Mouse (Mus musculus): ENCODE measurements around the gene Tmem88b.
"Not testable (repeated sequence)": the region's sequence is repeated elsewhere in the genome, so short reads cannot be mapped to it uniquely, and the experiment has no call there.

The Tmem88b gene

GRCm38 (mm10) chr4:155760613-155761355 is 24.9 kb downstream of the Tmem88b start, which contains the start of gene Atad3a:
Atad3a (minus strand) TSS chr4:155761093.
- peak; percentile 96 to 97 for DNase-seq (ENCODE audit: low spot score in 2 of 2)

DNA sequence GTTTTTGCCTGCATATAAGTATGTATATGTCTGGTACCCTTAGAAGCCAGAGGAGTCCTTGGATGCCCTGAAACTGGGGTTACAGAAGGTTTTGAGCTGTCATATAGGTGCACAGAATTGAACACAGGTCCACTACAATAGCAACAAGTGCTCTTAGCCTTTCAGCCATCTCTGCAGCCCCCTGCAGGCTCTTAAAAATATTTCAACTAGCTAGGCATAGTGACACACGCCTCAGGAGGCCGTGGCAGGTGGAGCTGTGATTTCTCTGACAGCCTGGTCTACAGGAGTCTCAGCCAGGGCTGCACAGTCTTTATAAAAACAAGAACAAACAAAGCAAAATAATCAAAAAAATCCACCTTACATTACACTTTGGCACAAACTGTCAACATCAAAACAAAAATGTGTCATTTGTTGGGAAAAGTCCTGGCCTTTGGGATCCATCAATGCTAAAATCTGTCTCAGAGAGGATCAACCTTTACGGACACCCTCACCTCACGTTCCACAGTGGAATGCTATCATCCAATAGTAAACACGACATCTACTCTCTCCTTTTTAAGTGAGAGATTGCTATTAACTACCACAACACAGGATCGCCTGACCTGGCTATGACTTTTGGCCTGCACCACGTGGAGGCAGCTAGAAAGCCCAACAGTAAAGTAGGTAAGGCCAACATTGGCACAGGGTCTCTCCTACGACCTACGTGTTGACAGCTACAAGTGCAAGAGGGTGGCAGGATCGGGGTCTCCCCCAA is 25.6 kb downstream of the Tmem88b start:
- DNase-seq (ENCODE audit: low spot score in 2 of 2) = no peak

- DNase-seq (ENCODE audit: low spot score in 2 of 2) = no peak
Measured at GRCm38 (mm10) chr4:155757011-155757410, 28.7 kb downstream of the Tmem88b start.

DNA sequence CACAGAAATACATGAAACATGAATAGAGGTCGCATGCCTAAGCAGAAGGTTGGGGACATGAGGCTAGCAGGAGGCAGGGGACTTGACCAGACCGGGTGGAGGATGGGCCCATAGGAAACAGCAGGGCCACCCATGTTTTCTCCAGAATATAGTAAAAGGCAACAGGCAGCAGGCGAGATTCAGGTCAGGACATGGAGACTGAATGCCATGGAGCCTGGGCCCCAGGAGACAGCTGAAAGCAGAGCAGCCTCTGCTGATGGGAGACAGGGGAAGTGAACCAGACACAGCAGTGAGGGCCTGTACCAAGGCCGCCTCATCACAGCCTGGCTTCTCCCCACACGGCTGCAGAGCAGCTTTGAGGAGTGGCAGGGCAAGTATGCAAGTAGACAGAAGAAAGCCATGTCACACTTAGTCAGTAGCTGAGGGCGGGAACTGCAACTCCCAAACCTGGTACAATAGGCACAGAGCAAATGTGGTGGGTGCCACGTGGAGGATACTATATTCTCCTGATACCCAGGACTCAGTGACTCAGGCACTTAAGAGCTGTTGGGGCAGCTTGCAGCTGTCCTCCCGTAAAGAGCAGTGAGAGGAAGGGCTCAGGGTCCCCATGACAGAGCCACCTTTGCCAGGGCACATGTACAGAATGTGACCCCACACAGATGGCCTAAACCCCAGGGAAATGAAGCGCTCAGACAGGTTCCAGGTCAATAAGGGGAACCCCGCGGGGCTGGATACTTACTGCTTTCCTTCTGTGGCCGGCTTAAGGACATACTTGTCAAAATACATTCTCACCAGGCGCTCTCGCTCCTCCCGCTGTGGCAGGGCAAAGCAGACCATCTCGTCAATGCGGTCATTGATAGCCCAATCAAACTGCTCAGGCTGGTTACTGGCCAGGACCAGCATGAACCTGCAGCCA is 38.8 kb downstream of the Tmem88b start:
- DNase-seq (ENCODE audit: low spot score in 2 of 2) = no peak

GRCm38 (mm10) chr4:155746036-155746548 is 39.6 kb downstream of the Tmem88b start:
- no peak for DNase-seq (ENCODE audit: low spot score in 2 of 2)

GRCm38 (mm10) chr4:155745136-155745535 is 40.5 kb downstream of the Tmem88b start:
- DNase-seq (ENCODE audit: low spot score in 2 of 2) = no peak

GRCm38 (mm10) chr4:155744474-155744873 is 41.2 kb downstream of the Tmem88b start:
- no peak for DNase-seq (ENCODE audit: low spot score in 2 of 2)

- no peak for DNase-seq (ENCODE audit: low spot score in 2 of 2)
Measured at GRCm38 (mm10) chr4:155742684-155743083, 43.0 kb downstream of the Tmem88b start.

DNA sequence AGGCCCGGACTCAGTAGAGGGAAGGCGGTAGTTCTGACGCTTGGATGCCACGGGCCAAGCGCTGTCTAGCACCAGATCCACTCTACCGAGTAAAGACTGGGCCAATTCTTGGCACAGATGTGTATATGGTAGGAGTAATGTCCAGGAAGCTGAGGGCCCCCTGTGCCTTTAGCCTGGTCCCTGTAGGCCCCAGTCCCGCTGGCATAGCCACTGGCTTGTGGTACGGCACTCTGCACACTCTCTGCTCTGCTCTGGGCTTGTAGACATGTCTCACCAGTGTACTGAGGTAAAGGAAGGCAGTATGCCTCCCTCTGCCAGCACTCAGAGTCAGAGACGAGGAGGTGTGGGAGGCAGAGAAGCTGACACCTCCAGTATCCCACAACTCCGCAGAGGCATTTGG is 45.0 kb downstream of the Tmem88b start:
- DNase-seq (ENCODE audit: low spot score in 2 of 2) = not testable (repeated sequence)

- DNase-seq (ENCODE audit: low spot score in 2 of 2) = no peak
Measured at GRCm38 (mm10) chr4:155739741-155740636, 45.7 kb downstream of the Tmem88b start.

DNA sequence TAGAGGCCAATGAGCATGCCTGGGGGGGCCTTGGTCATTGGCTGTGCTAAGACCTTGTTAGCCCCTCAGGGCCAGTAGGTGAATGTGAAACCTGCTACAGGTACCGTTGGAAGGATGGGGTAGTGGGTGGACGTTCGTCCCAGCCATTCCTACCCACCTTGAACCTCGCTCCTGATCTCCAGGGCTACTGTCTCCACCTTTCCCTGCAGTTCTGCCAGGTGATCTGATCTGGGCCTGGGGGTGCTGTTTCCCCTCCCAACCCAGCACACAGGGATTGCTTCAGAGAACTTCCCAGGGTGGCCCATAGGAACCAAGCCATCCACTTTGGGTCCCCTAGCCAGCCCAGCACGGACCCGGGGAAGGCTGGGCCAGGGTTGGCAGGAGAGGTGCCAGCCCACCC is 46.5 kb downstream of the Tmem88b start:
- DNase-seq (ENCODE audit: low spot score in 2 of 2) = no peak

DNA sequence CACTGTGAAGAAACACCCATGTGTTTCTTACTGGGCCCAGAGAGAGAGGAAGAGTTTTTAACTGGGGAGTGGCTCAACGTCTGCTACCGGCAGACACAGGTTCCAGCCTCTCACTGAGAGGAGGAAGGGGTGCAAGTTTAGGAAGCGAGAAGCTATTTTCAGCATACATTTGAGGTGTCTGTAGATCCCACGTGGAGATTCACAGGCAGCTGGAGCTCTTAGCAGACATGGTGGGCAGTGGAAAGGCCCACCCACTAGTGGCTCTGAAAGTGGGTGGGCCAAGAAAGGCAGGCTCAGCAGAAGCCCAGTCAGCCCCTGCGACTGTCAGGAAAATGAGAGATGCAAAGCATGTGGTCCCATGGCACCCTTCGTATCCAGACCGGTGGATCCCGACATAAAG is 47.4 kb downstream of the Tmem88b start:
- DNase-seq (ENCODE audit: low spot score in 2 of 2) = no peak

- DNase-seq (ENCODE audit: low spot score in 2 of 2) = no peak
Measured at GRCm38 (mm10) chr4:155736421-155736820, 49.3 kb downstream of the Tmem88b start.

DNA sequence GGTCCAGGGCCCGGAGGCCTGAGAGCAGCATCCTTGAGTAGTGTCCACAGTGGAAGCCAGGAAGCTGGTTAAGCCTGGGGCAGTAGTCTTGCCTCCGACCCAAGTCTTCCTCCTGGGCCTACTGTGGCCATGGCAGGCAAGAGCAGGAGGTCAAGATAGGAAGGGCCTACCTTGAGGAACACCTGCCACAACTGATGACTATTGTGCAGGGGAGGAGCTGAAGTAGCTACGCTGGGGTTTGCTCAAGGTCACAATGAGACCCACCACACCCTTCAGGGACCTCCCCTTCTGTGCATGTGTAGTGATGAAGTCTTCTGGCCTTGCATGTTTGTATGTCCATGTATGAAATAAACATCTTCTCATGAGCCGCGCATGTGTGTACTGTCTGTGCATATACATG is 49.9 kb downstream of the Tmem88b start:
- no peak for DNase-seq (ENCODE audit: low spot score in 2 of 2)

- peak in 1 of 2 experiments; percentile 41 for DNase-seq (ENCODE audit: low spot score in 2 of 2)
Measured at GRCm38 (mm10) chr4:155734951-155735702, 50.5 kb downstream of the Tmem88b start.

DNA sequence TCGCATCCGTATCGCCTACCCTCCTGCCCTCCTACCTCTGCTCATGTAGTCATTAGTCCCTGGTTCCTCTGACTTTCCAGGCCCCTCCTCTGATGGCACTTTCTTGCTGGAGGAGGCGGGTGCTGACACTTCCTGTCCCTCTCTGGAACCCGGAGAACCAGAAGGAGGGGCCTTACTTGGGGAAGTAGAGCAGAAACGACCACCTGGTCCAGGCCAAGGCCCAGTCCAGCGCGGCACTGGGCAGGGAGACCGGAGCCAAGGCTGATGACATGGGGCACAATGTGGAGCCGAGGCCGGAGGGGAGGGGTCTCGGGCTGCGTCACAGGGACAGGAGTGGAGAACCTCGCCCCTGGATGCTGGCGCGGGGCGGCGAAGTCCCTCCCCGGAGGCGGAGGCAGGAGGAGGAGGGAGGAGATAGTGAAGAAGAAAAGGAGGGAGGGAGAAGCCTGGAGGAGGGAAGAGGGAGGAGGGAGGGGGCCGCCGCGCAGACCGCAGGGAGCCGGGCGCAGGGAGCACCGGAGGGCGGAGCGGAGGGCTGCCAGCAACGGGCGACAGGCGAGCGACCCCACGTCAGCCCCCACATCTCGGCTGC is 51.2 kb downstream of the Tmem88b start, which contains the start of gene Tmem240:
TSS of gene Tmem240 (plus strand) at position 451 of the 592 bp plus-strand sequence.
- DNase-seq (ENCODE audit: low spot score in 2 of 2) = peak; percentile 77 to 89

DNA sequence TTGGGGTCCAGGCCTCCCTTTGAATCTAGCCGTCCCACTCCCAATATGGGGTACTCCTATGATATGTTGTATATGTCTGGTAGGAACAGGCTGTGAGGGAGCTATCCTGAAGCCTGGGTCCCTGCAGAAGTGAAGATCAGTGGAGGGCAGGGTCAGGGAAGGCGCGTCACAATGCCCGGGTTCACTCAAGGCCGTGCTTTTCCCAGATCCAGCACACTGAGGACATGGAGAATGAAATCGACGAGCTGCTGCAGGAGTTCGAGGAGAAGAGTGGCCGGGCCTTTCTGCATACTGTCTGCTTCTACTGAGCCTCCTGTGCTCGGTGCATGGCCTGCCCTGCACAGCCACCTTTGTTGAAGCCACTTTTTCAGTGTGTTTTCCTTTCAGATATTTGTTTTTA is 52.4 kb downstream of the Tmem88b start:
- DNase-seq (ENCODE audit: low spot score in 2 of 2) = no peak

Data from urinary bladder, adult 18-20 months (tissue).